Mouse (Mus musculus): ENCODE measurements around the gene Ifitm10. TPM values are rescaled to one million over a fixed set of nuclear protein-coding genes. Genes with fewer than 3 reads are reported as not detected.
"Not testable (repeated sequence)": the region's sequence is repeated elsewhere in the genome, so short reads cannot be mapped to it uniquely, and the experiment has no call there.

The Ifitm10 gene
- polyA plus RNA-seq, 1 experiment from 2014 or later = not detected

GRCm38 (mm10) chr7:142332741-142333140, 40.8 kb downstream of the Ifitm10 start:
- H3K36me3 ChIP-seq (ENCODE audit: inconsistent target); H3K4me3 ChIP-seq (ENCODE audit: inconsistent target); H3K79me2 ChIP-seq (ENCODE audit: inconsistent target); H3K27ac ChIP-seq: not testable (repeated sequence)
- WGBS (ENCODE audit: missing documents) = 100% methylated on average over 1 of the region's 9 CpGs

GRCm38 (mm10) chr7:142331281-142331680, 42.3 kb downstream of the Ifitm10 start:
- Histone ChIP-seq H3K4me3 (ENCODE audit: inconsistent target) (no peak overlapping the region), H3K27ac (no peak overlapping the region), H3K36me3 (ENCODE audit: inconsistent target) (no peaks in the 10 kb centered on the region), H3K79me2 (ENCODE audit: inconsistent target) (no peaks in the 10 kb centered on the region)
- 94% methylated on average over 4 of the region's 4 CpGs for WGBS (ENCODE audit: missing documents)

GRCm38 (mm10) chr7:142330271-142330724, 43.3 kb downstream of the Ifitm10 start:
- no peak overlapping the region for H3K27ac ChIP-seq
- 90% methylated on average over 9 of the region's 9 CpGs for WGBS (ENCODE audit: missing documents)
- H3K4me3 ChIP-seq (ENCODE audit: inconsistent target) = no peak overlapping the region
- H3K36me3 ChIP-seq (ENCODE audit: inconsistent target) = no peaks in the 10 kb centered on the region
- no peaks in the 10 kb centered on the region for H3K79me2 ChIP-seq (ENCODE audit: inconsistent target)

- Histone ChIP-seq H3K36me3 (ENCODE audit: inconsistent target) (no peaks in the 10 kb centered on the region), H3K4me3 (ENCODE audit: inconsistent target) (no peak overlapping the region), H3K79me2 (ENCODE audit: inconsistent target) (no peaks in the 10 kb centered on the region), H3K27ac (no peak overlapping the region)
- 81% methylated on average over 3 of the region's 3 CpGs for WGBS (ENCODE audit: missing documents)
Measured at GRCm38 (mm10) chr7:142328507-142328906, 45.0 kb downstream of the Ifitm10 start.

- Histone ChIP-seq H3K27ac (no peak overlapping the region), H3K4me3 (ENCODE audit: inconsistent target) (no peak overlapping the region), H3K36me3 (ENCODE audit: inconsistent target) (no peaks in the 10 kb centered on the region), H3K79me2 (ENCODE audit: inconsistent target) (no peaks in the 10 kb centered on the region)
- 90% methylated on average over 9 of the region's 9 CpGs for WGBS (ENCODE audit: missing documents)
Measured at GRCm38 (mm10) chr7:142326714-142327445, 46.7 kb downstream of the Ifitm10 start.

GRCm38 (mm10) chr7:142323396-142324117, 50.0 kb downstream of the Ifitm10 start:
- H3K79me2 ChIP-seq (ENCODE audit: inconsistent target) = no peaks in the 10 kb centered on the region
- H3K4me3 ChIP-seq (ENCODE audit: inconsistent target) = no peak overlapping the region
- no peak overlapping the region for H3K27ac ChIP-seq
- no peaks in the 10 kb centered on the region for H3K36me3 ChIP-seq (ENCODE audit: inconsistent target)
- 80% methylated on average over 12 of the region's 12 CpGs for WGBS (ENCODE audit: missing documents)

- Histone ChIP-seq H3K79me2 (ENCODE audit: inconsistent target) (no peaks in the 10 kb centered on the region), H3K36me3 (ENCODE audit: inconsistent target) (no peaks in the 10 kb centered on the region), H3K27ac (no peak overlapping the region), H3K4me3 (ENCODE audit: inconsistent target) (no peak overlapping the region)
- WGBS (ENCODE audit: missing documents) = 100% methylated on average over 6 of the region's 6 CpGs
Measured at GRCm38 (mm10) chr7:142322641-142323040, 50.9 kb downstream of the Ifitm10 start.

- 100% methylated on average over 2 of the region's 10 CpGs for WGBS (ENCODE audit: missing documents)
- H3K79me2 ChIP-seq (ENCODE audit: inconsistent target); H3K4me3 ChIP-seq (ENCODE audit: inconsistent target); H3K36me3 ChIP-seq (ENCODE audit: inconsistent target); H3K27ac ChIP-seq: not testable (repeated sequence)
Measured at GRCm38 (mm10) chr7:142321637-142322306, 51.8 kb downstream of the Ifitm10 start.

- H3K27ac ChIP-seq = no peak overlapping the region
- H3K36me3 ChIP-seq (ENCODE audit: inconsistent target) = no peaks in the 10 kb centered on the region
- 56% methylated on average over 1 of the region's 2 CpGs for WGBS (ENCODE audit: missing documents)
- H3K79me2 ChIP-seq (ENCODE audit: inconsistent target) = no peaks in the 10 kb centered on the region
- no peak overlapping the region for H3K4me3 ChIP-seq (ENCODE audit: inconsistent target)
Measured at GRCm38 (mm10) chr7:142320906-142321305, 52.6 kb downstream of the Ifitm10 start.

- Histone ChIP-seq H3K79me2 (ENCODE audit: inconsistent target) (no peaks in the 10 kb centered on the region), H3K36me3 (ENCODE audit: inconsistent target) (no peaks in the 10 kb centered on the region), H3K27ac (no peak overlapping the region), H3K4me3 (ENCODE audit: inconsistent target) (no peak overlapping the region)
- WGBS (ENCODE audit: missing documents) = 96% methylated on average over 11 of the region's 11 CpGs
Measured at GRCm38 (mm10) chr7:142319124-142319523, 54.4 kb downstream of the Ifitm10 start.

GRCm38 (mm10) chr7:142317216-142317615, 56.3 kb downstream of the Ifitm10 start:
- H3K27ac ChIP-seq = no peak overlapping the region
- H3K36me3 ChIP-seq (ENCODE audit: inconsistent target) = no peaks in the 10 kb centered on the region
- H3K79me2 ChIP-seq (ENCODE audit: inconsistent target) = no peaks in the 10 kb centered on the region
- H3K4me3 ChIP-seq (ENCODE audit: inconsistent target) = no peak overlapping the region
- WGBS (ENCODE audit: missing documents) = 92% methylated on average over 4 of the region's 5 CpGs

GRCm38 (mm10) chr7:142316558-142316957, 57.0 kb downstream of the Ifitm10 start:
- 45% methylated on average over 6 of the region's 6 CpGs for WGBS (ENCODE audit: missing documents)
- no peaks in the 10 kb centered on the region for H3K79me2 ChIP-seq (ENCODE audit: inconsistent target)
- no peak overlapping the region for H3K4me3 ChIP-seq (ENCODE audit: inconsistent target)
- H3K36me3 ChIP-seq (ENCODE audit: inconsistent target) = no peaks in the 10 kb centered on the region
- H3K27ac ChIP-seq = no peak overlapping the region

- Histone ChIP-seq H3K4me3 (ENCODE audit: inconsistent target) (no peak overlapping the region), H3K27ac (no peak overlapping the region), H3K79me2 (ENCODE audit: inconsistent target) (no peaks in the 10 kb centered on the region), H3K36me3 (ENCODE audit: inconsistent target) (no peaks in the 10 kb centered on the region)
- 89% methylated on average over 5 of the region's 5 CpGs for WGBS (ENCODE audit: missing documents)
Measured at GRCm38 (mm10) chr7:142314600-142315285, 58.8 kb downstream of the Ifitm10 start.

- H3K36me3 ChIP-seq (ENCODE audit: inconsistent target); H3K79me2 ChIP-seq (ENCODE audit: inconsistent target); H3K4me3 ChIP-seq (ENCODE audit: inconsistent target); H3K27ac ChIP-seq: not testable (repeated sequence)
- WGBS (ENCODE audit: missing documents) = 76% methylated on average over 1 of the region's 1 CpGs
Measured at GRCm38 (mm10) chr7:142303929-142304328, 69.6 kb downstream of the Ifitm10 start.

Measured in macrophage (primary cell).